34 mouse cellular contexts compared by ENCODE assay signal in genomic region chr6:78469287-78469686, GRCm38 (mm10). TPM values are rescaled to one million over a fixed set of nuclear protein-coding genes. Genes with fewer than 3 reads are reported as not detected.
"Had no signal": no experiment of that assay in that cellular context is flagged by ENCODE, and none has a peak within 500 bp of the region (broad histone marks: within the 10 kb centered on the region; RNA-seq: fewer than 3 reads in every experiment).

No protein-coding gene starts in this region.

- DNase-seq: cerebellum, adult 18-20 months; cerebellum, adult 2 months; cerebellum, adult 8-10 months; cerebellum, adult 9-10 months; cerebellum, adult 9-11 months; cerebellum, postnatal 10 days; cerebellum, postnatal 14 days; cerebellum, postnatal 25 days; cerebellum, postnatal 36 days; embryo, embryonic 11 days; forebrain, postnatal 0 days; gastrocnemius, adult 2 months; gastrocnemius, postnatal 10 days; gastrocnemius, postnatal 14 days; gastrocnemius, postnatal 25 days; gastrocnemius, postnatal 36 days; heart, adult 11 months; heart, adult 18-20 months; heart, adult 2 months had no signal

- H3K27ac ChIP-seq: embryonic facial prominence, embryonic 12.5 days; embryonic facial prominence, embryonic 13.5 days; embryonic facial prominence, embryonic 15.5 days; forebrain, embryonic 10.5 days; forebrain, embryonic 12.5 days; forebrain, embryonic 13.5 days; forebrain, embryonic 15.5 days; gastrocnemius, adult 2 months; heart, adult 2 months had no signal

- H3K36me3 ChIP-seq: embryonic facial prominence, embryonic 12.5 days; embryonic facial prominence, embryonic 13.5 days; embryonic facial prominence, embryonic 15.5 days; forebrain, embryonic 10.5 days; forebrain, embryonic 12.5 days; forebrain, embryonic 15.5 days had no signal

- H3K4me1 ChIP-seq: embryonic facial prominence, embryonic 12.5 days; embryonic facial prominence, embryonic 13.5 days; embryonic facial prominence, embryonic 15.5 days; forebrain, embryonic 10.5 days; forebrain, embryonic 12.5 days; forebrain, embryonic 13.5 days; forebrain, embryonic 15.5 days had no signal

- H3K9ac ChIP-seq: embryonic facial prominence, embryonic 12.5 days; embryonic facial prominence, embryonic 13.5 days; embryonic facial prominence, embryonic 15.5 days; forebrain, embryonic 12.5 days; forebrain, embryonic 13.5 days; forebrain, embryonic 15.5 days; forebrain, postnatal 0 days had no signal

- H3K4me2 ChIP-seq: embryonic facial prominence, embryonic 12.5 days; embryonic facial prominence, embryonic 13.5 days; embryonic facial prominence, embryonic 15.5 days; forebrain, embryonic 12.5 days; forebrain, embryonic 13.5 days; forebrain, embryonic 15.5 days had no signal

- H3K27me3 ChIP-seq: embryonic facial prominence, embryonic 12.5 days; embryonic facial prominence, embryonic 13.5 days; embryonic facial prominence, embryonic 15.5 days; forebrain, embryonic 12.5 days; forebrain, embryonic 13.5 days; forebrain, embryonic 15.5 days had no signal

- H3K9me3 ChIP-seq: embryonic facial prominence, embryonic 12.5 days; embryonic facial prominence, embryonic 13.5 days; embryonic facial prominence, embryonic 15.5 days; forebrain, embryonic 10.5 days; forebrain, embryonic 12.5 days; forebrain, embryonic 13.5 days; forebrain, embryonic 15.5 days had no signal

- H3K4me3 ChIP-seq: embryonic facial prominence, embryonic 12.5 days; embryonic facial prominence, embryonic 13.5 days; embryonic facial prominence, embryonic 15.5 days; erythroblast, embryonic 14.5 days; forebrain, embryonic 10.5 days; forebrain, embryonic 12.5 days; forebrain, embryonic 13.5 days; forebrain, embryonic 15.5 days; gastrocnemius, adult 2 months; heart, adult 2 months had no signal

- ATAC-seq: forebrain, embryonic 13.5 days; forebrain, embryonic 14.5 days; forebrain, embryonic 15.5 days; forebrain, embryonic 16.5 days; forebrain, postnatal 0 days had no signal

RNA-seq across cellular contexts. Expression of gene Reg3g, which starts 0.6 kb away (rescaled TPM):
- polyA plus RNA-seq: embryonic facial prominence, embryonic 11.5 days; erythroblast, embryonic 14.5 days; forebrain, embryonic 10.5 days; forebrain, embryonic 11.5 days; forebrain, embryonic 12.5 days; forebrain, embryonic 13.5 days; forebrain, embryonic 14.5 days; forebrain, embryonic 15.5 days; forebrain, embryonic 16.5 days; forebrain, postnatal 0 days; frontal cortex, adult 2 months; gonadal fat pad, adult 2 months had no signal

RNA-seq across cellular contexts. Expression of gene Reg1, which starts 46.8 kb away (rescaled TPM):
- polyA plus RNA-seq: cerebellum, adult 2 months; cortical plate, adult 2 months; embryonic facial prominence, embryonic 11.5 days; embryonic facial prominence, embryonic 12.5 days; embryonic facial prominence, embryonic 13.5 days; erythroblast, embryonic 14.5 days; forebrain, embryonic 10.5 days; forebrain, embryonic 11.5 days; forebrain, embryonic 12.5 days; forebrain, embryonic 13.5 days; forebrain, embryonic 14.5 days; forebrain, embryonic 15.5 days; forebrain, embryonic 16.5 days; forebrain, postnatal 0 days; frontal cortex, adult 2 months; heart, adult 2 months had no signal
